In genomic region chr10:8955499-8956211, GRCm38 (mm10) we compare ENCODE assay signal across 8 mouse cellular contexts.
DNase-seq lines count a peak whose midpoint lies in the region.
"Had no signal": no experiment of that assay in that cellular context is flagged by ENCODE, and none has a peak within 500 bp of the region (broad histone marks: within the 10 kb centered on the region; RNA-seq: fewer than 3 reads in every experiment).

No protein-coding gene starts in this region.

- DNase-seq in left cerebral cortex, postnatal 4 days = peak; percentile 63
- no peak for DNase-seq in left cerebral cortex, adult 8-10 months (ENCODE audit: low spot score in 2 of 2)
- DNase-seq in c-Kit-positive CD71-negative TER-119-negative erythroid progenitor cells, embryonic 14.5 days (ENCODE audit: low read depth) = peak; percentile 16
- DNase-seq in embryo, embryonic 11 days = peak; percentile 50
- peak; percentile 65 for DNase-seq in mesoderm, embryonic 11.5 days (ENCODE audit: low read depth, low spot score)
- no peak for DNase-seq in frontal cortex, adult 2 months (ENCODE audit: extremely low spot score in 1 of 2, low spot score in 1 of 2)
- DNase-seq in frontal cortex, postnatal 25 days (ENCODE audit: low spot score in 2 of 2) = no peak
- DNase-seq: thymus, postnatal 25 days had no signal

- intact Hi-C loops in left cerebral cortex, postnatal 4 days (cut with DNase I) = no loop called here

Comparison
In these comparisons a context has a peak if more than half of its experiments do, and no peak if none do; other contexts are left out.
1. DNase-seq: peak in left cerebral cortex, postnatal 4 days (single experiment), c-Kit-positive CD71-negative TER-119-negative erythroid progenitor cells, embryonic 14.5 days (single experiment), embryo, embryonic 11 days (single experiment) and mesoderm, embryonic 11.5 days (single experiment); none in left cerebral cortex, adult 8-10 months (0 of 2), frontal cortex, adult 2 months (0 of 2) and frontal cortex, postnatal 25 days (0 of 2).